Mouse (Mus musculus) liver, embryonic 14.5 days (tissue): ENCODE results near the gene Tmtc1.

Experiments
- CTCF ChIP-seq: IDR thresholded peaks from 2 replicates; pipeline ENCODE4 v1.5.1; 2016; ENCODE audit warnings: antibody characterized with exemption, low read depth, control low read depth
- EP300 ChIP-seq: IDR thresholded peaks from 2 replicates; pipeline ENCODE4 v1.6.1; 2016; ENCODE audit warnings: antibody characterized with exemption, low read depth

DNA sequence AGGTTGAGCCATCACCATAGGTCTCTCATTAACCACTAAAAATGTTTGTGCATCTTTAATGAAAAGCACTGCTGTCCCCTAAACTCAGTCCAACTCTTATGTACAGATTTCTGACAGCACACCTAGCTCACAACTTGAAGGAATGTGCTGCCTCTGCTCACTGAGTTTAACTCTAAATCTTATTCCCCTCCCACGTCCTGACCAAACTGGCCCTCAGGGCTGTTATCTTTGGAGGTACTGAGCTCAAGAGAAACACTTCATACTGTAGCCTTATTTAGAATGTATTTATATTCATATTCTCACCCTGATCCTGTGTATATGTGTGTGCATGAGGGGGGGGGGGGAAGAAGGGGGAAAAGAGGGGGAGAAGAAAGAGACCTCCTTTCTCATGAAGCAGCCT lies 236.7 kb downstream of the Tmtc1 start:
- TF ChIP-seq CTCF, result no peak
- no peak for TF ChIP-seq EP300
